Mouse (Mus musculus) heart, adult 2 months (tissue): Measurements from ENCODE around the gene Dtd1.

ENCODE experiments used
- CTCF ChIP-seq: fragments of 200-600 bp; IDR thresholded peaks from 2 replicates; pipeline ENCODE4 v1.8.1; 2022; ENCODE audit warnings: antibody characterized with exemption, mild to moderate bottlenecking, moderate library complexity
- EP300 ChIP-seq: fragments of 200-500 bp; IDR thresholded peaks from 2 replicates; pipeline ENCODE4 v1.6.1; 2011; ENCODE audit warnings: low read depth, low read length, control low read depth; ENCODE audit not compliant: insufficient read depth
- POLR2A ChIP-seq: fragments of 200-500 bp; IDR thresholded peaks from 2 replicates; pipeline ENCODE4 v1.6.1; 2011; ENCODE audit warnings: mild to moderate bottlenecking, low read depth, low read length, control low read depth; ENCODE audit not compliant: insufficient read depth

DNA sequence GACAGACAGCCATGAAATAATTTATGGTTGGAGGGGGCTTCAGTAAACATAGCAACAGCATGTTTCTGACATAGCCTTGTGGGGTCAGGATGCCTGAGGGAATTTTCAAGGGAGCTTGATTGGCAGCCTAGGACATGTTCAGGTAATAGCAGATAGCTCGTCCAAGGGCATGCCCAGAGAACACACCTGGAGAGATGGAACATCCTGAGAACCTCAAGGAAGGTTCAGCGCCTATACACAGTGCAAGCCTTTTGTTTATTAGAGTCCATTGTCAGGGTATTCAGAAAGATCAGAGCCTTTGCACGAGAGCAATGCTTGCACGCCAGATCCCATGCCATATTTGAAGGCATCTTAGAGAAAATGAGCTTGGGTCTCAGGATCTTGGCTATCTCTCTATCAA, 175.9 kb downstream of the Dtd1 start:
- TF ChIP-seq EP300 (no peak), CTCF (no peak), POLR2A (no peak)
